Mouse (Mus musculus): Measurements from ENCODE around the gene Abcd1.
"Not testable (repeated sequence)": the region's sequence is repeated elsewhere in the genome, so short reads cannot be mapped to it uniquely, and the experiment has no call there.

Gene Abcd1

DNA sequence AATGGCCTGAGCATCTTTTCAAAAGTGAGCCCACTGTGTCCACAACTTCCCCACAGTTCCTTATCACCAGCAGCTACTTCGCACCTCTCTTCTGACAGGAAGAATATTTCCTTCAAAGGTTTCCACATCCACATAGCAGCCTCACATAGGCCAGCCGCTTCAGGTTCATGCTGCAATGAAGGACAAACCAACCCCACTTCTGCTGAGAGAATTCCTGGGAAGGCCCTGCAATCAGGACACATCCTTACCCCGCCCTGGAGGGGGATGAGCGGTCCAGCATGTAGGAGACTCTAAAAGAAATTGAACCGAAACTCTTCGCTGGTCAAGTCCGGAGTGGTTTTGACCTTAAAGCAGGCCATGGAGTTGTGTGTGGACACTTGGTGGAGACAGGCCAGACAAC, 23.4 kb downstream of the Abcd1 start:
- DNase-seq (ENCODE audit: low read depth, low spot score), result not testable (repeated sequence)

DNA sequence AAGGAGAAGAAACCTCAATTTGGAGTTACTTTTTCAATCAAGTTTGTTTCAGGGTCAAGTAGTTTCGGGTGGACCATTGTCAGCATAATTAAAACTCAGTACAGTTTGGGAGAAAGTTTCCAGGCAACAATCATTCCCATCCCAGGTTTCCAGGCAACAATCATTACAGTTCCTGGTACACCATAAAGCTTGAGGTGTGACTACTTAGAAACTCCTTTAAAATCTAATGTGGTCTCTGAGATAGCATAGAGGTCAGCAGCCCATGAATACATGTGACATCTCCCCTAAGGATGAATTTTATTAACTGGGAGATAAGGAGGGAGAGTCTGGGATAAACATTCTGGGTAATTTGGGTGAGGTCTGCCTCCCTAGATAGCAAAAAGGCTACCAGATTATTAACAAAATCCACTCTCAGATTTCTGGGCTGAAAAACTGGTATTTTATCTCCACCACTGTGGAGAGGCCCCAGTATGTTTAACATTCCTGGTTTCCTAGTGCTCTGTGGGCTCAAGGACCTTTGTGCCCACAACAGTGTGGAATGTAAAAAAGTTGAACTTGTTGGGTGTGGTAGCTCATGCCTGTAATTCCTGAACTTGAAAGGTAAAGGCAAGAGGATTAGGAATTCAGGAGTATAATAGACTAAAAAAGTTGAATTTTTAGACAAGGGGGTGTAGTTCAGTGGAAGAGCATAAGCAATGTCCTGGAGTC, 28.5 kb downstream of the Abcd1 start:
- no peak for DNase-seq (ENCODE audit: low read depth, low spot score)

DNA sequence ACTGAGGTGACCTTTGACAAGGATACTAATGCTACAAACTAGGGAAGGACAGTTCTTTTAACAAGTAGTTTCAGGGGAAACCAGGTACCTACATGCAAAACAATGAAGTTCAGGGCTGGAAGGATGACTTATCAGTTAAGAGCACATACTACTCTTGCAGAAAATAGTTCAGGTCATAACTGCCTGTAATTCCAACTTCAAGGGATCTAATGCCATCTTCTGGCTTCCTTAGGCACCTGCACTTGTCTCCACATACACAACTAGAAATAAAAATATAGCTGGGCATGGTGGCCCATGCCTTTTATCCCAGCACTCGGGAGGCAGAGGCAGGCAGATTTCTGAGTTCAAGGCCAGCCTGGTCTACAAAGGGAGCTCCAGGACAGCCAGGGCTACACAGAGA, 32.6 kb downstream of the Abcd1 start:
- DNase-seq (ENCODE audit: low read depth, low spot score), result peak; percentile 16

DNA sequence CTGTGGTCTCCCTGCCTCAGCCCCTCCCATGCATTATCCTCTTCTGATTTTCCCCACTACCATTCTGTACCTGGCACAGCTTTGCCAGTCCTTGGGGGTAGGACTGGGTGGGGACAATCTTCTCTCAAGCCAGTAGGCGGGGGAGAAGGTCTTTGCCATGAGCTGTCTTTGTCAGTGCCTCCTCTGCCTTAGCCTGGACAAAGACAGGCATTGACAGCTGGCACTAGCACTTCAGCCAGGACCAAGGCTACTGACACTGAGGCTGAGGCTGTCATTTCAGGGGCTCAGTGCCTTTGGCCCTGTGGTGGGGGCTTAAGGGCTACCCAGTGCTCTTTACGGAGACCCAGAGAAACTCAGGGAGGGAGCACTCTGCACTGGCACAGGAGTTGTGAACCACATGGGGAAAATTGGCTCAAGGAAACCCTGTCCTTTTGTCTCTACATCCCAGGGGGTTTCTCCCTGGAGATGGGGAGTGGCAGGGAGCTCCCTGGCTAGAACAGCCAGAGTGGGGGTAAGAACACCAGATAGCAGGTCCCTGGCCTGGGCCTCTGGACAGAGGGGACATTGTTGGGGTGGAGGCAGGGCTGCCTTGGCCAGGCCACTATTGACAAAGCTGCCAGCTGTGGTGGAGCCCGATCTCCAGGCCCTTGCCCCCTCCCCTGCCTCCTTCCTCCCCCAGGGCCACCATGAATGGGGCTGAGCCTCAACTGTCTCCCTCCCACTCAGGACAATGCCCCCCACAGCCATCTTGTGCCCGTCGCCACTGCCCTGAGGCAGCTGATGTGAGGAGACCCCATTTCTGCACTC, 40.1 kb downstream of the Abcd1 start, which contains the start of gene Plxnb3:
Gene Plxnb3, plus strand, starts transcription at position 757 of the 807 bp plus-strand sequence.
- DNase-seq (ENCODE audit: low read depth, low spot score), result no peak

DNA sequence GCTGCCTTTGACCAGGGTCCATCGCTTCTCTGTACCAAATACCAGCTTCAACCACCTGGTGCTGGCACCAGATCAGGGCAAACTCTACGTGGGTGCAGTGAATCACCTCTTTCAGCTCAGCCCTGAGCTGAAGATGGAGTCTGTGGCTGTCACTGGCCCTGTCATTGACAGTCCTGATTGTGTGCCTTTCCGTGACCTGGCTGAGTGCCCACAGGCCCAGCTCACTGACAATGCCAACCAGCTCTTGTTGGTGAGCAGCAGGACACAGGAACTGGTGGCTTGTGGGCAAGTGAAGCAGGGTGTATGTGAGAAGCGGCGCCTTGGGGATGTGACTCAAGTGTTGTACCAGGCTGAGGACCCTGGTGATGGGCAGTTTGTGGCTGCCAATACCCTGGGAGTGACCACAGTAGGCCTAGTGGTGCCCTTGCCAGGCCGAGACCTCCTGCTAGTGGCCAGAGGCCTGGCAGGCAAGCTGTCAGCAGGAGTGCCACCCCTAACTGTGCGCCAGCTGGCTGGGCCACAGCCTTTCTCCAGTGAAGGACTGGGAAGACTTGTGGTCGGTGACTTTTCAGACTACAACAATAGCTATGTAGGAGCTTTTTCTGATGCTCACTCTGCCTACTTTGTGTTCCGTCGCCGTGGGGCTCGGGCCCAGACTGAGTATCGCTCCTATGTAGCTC, 42.4 kb downstream of the Abcd1 start:
- no peak for DNase-seq (ENCODE audit: low read depth, low spot score)

DNA sequence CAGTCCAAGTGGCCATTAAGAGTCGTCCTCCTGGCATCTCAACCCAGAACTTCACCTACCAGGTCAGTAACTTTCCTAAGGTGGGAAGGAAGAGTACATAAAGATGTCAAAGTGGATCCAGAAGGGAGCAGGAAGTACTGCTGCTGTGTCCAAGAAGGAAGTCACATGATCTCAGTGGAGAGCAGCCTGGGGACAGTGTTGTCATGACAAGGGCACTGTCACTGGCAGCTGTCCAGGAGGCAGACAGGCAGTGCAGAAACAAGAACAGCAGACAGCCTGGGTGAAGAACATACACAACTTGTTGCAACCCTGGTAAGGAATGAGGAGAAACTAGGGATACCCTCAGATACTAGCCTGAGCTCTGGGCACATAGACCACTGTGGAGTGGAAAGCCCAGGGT, 48.9 kb downstream of the Abcd1 start:
- no peak for DNase-seq (ENCODE audit: low read depth, low spot score)

DNA sequence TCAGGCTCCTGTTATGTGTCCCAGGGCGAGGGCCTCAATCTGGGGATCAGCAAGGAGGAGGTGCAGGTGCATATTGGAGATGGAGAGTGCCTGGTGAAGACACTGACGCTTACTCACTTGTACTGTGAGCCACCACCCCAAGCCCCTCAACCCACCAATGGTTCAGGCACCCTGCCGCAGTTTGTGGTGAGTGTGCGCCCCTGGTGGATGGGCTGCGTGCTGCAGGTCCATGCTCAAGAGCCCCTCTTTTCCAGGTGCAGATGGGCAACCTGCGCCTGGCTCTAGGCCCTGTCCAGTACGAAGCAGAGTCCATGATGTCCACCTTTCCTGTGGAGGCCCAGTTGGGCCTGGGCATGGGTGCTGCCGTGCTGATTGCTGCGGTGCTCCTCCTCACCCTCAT, 50.9 kb downstream of the Abcd1 start:
- peak; percentile 38 for DNase-seq (ENCODE audit: low read depth, low spot score)

DNA sequence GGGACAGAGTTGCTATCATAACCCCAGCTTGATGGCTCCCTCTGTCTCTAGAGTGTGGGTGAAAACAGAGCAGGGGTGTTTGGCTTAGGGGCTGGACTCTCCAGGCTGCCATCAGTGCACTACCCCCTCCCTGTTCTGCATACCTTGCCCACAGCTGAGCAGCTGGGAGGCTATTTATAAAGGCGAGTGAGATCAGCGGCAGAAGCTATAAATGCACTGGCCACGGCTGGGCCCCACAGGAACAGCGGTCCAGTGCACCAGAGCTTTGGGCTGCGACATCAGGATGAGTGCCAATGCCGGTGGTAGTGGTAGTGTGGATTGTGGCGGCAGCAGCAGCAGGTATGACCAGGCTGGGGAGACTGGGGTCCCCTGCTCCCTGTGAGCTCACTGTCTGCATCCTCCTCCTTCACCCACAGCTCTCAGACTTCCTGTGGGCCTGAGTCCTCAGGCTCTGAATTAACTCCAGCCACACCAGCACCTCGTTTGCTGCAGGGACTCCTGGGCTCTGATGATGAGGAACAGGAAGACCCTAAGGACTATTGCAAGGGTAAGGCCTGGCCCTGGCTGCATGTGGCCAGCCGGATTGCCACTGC, 57.9 kb downstream of the Abcd1 start, which contains the start of gene Srpk3:
Gene Srpk3, plus strand, starts transcription at position 238 of the 593 bp plus-strand sequence.
- DNase-seq (ENCODE audit: low read depth, low spot score), result no peak

DNA sequence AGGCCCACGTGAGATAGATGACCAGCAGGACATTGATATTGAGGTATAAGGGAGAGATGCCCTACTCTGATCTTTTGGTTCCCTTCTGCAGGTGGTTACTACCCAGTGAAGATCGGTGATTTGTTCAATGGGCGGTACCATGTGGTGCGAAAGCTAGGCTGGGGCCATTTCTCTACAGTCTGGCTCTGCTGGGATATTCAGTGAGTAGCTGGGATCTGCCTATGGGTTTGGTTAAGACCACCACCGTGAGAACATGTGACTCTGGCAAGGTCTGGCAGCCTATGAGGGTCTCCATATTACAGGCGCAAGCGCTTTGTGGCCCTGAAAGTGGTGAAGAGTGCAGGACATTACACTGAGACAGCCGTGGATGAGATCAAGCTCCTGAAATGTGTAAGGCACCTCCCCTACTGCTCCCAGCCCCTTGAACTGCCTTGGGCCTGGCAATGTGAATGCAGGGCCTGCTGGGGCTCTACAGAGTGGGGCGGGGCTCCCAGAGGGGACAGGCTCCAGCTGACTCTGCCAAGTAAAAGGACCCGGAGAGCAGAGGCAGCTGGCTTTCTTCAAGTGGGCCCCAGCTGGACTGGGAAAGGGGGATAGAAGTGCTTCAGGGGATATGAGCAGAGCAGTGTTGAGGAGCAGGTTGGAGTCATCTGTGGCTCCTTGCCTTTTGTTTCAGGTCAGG, 58.5 kb downstream of the Abcd1 start:
- no peak for DNase-seq (ENCODE audit: low read depth, low spot score)

DNA sequence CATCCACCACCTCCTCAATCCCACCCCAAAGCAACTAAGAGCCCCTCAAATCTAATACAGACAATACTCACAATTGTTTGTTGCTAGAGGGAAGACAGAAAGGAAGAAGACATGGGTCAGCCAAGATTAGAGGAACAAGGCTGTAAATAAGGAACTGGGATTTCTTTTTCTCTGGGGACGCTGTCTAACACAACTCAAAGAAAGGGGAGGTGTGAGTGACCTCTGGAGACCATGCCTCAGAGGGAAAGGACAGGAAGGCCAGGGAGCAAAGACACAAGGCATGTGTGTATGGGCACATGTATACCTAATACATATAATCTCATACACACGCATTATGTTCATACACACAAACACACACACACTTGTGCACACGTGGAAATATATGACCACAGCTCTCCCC, 65.8 kb downstream of the Abcd1 start:
- DNase-seq (ENCODE audit: low read depth, low spot score), result no peak

DNA sequence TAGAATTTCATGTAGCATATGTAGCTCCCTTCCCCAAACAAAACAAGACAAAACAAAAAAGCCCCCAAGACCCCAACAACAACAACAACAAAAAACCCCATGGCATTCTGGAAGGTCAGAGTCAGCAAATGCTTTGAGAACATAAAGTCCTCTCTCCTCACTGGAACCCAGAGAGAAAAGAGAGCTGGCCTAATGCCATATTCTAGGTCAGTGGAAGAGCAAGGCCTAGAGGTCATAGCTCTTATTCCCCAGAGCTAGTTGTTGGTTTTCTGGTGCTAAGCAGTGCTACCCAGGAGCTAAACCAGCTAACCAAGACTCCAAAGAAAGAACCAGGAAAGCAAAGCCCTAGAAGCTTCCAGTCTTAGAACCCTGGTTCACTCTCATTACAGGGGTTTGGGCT, 69.3 kb downstream of the Abcd1 start:
- no peak for DNase-seq (ENCODE audit: low read depth, low spot score)

DNA sequence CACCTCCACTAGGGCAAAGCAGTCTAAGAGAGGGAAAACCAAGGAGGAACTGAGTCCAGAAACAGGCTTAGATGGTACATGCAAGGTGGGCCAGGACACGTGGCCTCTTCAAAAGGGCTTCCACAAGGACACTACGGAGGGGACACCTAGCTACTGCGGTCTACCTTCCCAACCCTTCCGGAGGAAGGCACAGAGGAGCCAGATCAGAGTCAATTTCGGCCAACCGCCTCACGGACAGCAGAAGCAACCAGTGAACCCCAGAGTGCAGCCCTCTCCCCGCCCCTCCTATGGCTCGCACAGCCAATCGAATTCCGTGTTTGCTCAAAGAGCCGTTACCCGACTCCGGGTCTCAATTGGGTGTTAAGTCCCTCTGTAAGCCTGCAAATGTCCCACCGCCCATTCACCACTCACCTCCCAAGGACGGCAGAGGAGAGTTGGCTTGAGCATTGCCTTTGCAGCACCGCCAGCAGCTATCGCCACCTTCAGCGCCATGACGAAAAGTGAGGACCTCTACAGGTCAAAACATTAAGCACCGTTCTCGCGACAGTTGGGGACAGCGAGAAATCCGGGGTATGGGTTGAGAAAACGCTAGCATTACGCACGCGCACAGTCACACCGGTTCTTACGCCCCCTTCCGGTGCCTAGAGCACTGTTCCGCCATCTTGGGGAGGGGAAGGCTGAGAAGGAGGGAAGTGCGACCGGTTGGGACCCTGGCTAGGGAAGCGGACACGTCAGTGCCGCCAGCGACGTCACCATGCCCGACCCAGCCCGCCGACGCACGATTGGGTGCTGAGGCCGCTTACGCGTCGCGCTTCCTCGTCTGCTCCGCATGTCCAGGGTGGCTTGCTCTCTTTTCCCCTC, 70.2 kb downstream of the Abcd1 start, which contains the start of the genes Idh3g and Ssr4:
Gene Idh3g, minus strand, starts transcription at position 534 of the 861 bp plus-strand sequence.
Gene Ssr4, plus strand, starts transcription at position 665 of the 861 bp plus-strand sequence.
- DNase-seq (ENCODE audit: low read depth, low spot score), result peak; percentile 96

DNA sequence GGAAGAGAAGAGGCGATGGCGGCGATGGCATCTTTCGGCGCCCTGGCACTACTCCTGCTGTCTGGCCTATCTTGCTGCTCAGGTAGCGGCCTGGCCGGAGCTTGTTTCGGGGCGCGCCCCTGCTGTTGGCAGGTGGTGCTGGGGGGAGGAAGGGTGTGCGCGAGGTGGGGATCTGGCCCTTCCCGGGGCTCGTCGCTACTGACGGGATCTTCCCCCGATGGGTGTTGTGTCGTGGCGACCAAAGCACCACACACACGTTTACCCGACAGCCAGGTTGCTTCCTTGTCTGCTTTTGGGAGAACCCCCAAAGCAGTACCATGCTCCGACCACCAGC, 70.8 kb downstream of the Abcd1 start:
- DNase-seq (ENCODE audit: low read depth, low spot score), result no peak
